Mouse (Mus musculus): ENCODE measurements at regions not wholly inside any gene's neighbourhood (a gene's known extent, or its start where the extent isn't known, plus 50 kb on each side); places are given as distances from the start of the nearest gene placed in this dataset.

- ATAC-seq (ENCODE audit: insufficient read depth, low FRiP score, low TSS enrichment) (no peak), DNase-seq (ENCODE audit: low spot score) (no peak)
- WGBS, result 92% methylated on average over 5 of the region's 5 CpGs
- no peak overlapping the region for H3K9ac ChIP-seq (ENCODE audit: low read length)
- no peaks in the 10 kb centered on the region for H3K36me3 ChIP-seq (ENCODE audit: control insufficient read depth, insufficient read depth, low read length)
- H3K9me3 ChIP-seq (ENCODE audit: control insufficient read depth, low read length), result no peaks in the 10 kb centered on the region
- H3K4me2 ChIP-seq (ENCODE audit: low read depth), result no peak overlapping the region
- no peaks in the 10 kb centered on the region for H3K27me3 ChIP-seq (ENCODE audit: control insufficient read depth, insufficient read depth, low read length)
- H3K4me1 ChIP-seq (ENCODE audit: control insufficient read depth, insufficient read depth, low read length), result no peaks in the 10 kb centered on the region
- no peak overlapping the region for H3K4me3 ChIP-seq (ENCODE audit: low read depth, low read length)
- no peak overlapping the region for H3K27ac ChIP-seq (ENCODE audit: low read depth, low read length)
Observed at GRCm38 (mm10) chr10:98728396-98729030, 185.7 kb upstream of the Atp2b1 start.

- 89% methylated on average over 7 of the region's 7 CpGs for WGBS
Observed at GRCm38 (mm10) chr10:98733950-98734585, 180.1 kb upstream of the Atp2b1 start.

GRCm38 (mm10) chr10:98740507-98741147 lies 173.6 kb upstream of the Atp2b1 start:
- Histone ChIP-seq H3K4me3 (ENCODE audit: low read depth, low read length) (no peak overlapping the region), H3K27me3 (ENCODE audit: control insufficient read depth, insufficient read depth, low read length) (no peaks in the 10 kb centered on the region), H3K9me3 (ENCODE audit: control insufficient read depth, low read length) (no peaks in the 10 kb centered on the region), H3K27ac (ENCODE audit: low read depth, low read length) (no peak overlapping the region), H3K9ac (ENCODE audit: low read length) (no peak overlapping the region), H3K36me3 (ENCODE audit: control insufficient read depth, insufficient read depth, low read length) (no peaks in the 10 kb centered on the region), H3K4me1 (ENCODE audit: control insufficient read depth, insufficient read depth, low read length) (no peaks in the 10 kb centered on the region), H3K4me2 (ENCODE audit: low read depth) (no peak overlapping the region)
- ATAC-seq (ENCODE audit: insufficient read depth, low FRiP score, low TSS enrichment) (no peak), DNase-seq (ENCODE audit: low spot score) (no peak)
- 84% methylated on average over 7 of the region's 7 CpGs for WGBS

More at GRCm38 (mm10) chr10:98733950-98734585, 180.1 kb upstream of the Atp2b1 start:
- no peaks in the 10 kb centered on the region for H3K4me1 ChIP-seq (ENCODE audit: control insufficient read depth, insufficient read depth, low read length)
- no peak for ATAC-seq (ENCODE audit: insufficient read depth, low FRiP score, low TSS enrichment)
- H3K27ac ChIP-seq (ENCODE audit: low read depth, low read length), result no peak overlapping the region
- no peaks in the 10 kb centered on the region for H3K36me3 ChIP-seq (ENCODE audit: control insufficient read depth, insufficient read depth, low read length)
- no peak for DNase-seq (ENCODE audit: low spot score)
- no peak overlapping the region for H3K4me3 ChIP-seq (ENCODE audit: low read depth, low read length)
- no peaks in the 10 kb centered on the region for H3K27me3 ChIP-seq (ENCODE audit: control insufficient read depth, insufficient read depth, low read length)
- no peaks in the 10 kb centered on the region for H3K9me3 ChIP-seq (ENCODE audit: control insufficient read depth, low read length)
- no peak overlapping the region for H3K4me2 ChIP-seq (ENCODE audit: low read depth)
- no peak overlapping the region for H3K9ac ChIP-seq (ENCODE audit: low read length)

- 81% methylated on average over 5 of the region's 5 CpGs for WGBS
- ATAC-seq (ENCODE audit: insufficient read depth, low FRiP score, low TSS enrichment) (no peak), DNase-seq (ENCODE audit: low spot score) (no peak)
- Histone ChIP-seq H3K4me2 (ENCODE audit: low read depth) (no peak overlapping the region), H3K9me3 (ENCODE audit: control insufficient read depth, low read length) (no peaks in the 10 kb centered on the region), H3K4me3 (ENCODE audit: low read depth, low read length) (no peak overlapping the region), H3K27me3 (ENCODE audit: control insufficient read depth, insufficient read depth, low read length) (no peaks in the 10 kb centered on the region), H3K36me3 (ENCODE audit: control insufficient read depth, insufficient read depth, low read length) (no peaks in the 10 kb centered on the region), H3K4me1 (ENCODE audit: control insufficient read depth, insufficient read depth, low read length) (no peaks in the 10 kb centered on the region), H3K9ac (ENCODE audit: low read length) (no peak overlapping the region), H3K27ac (ENCODE audit: low read depth, low read length) (no peak overlapping the region)
Observed at GRCm38 (mm10) chr10:98741398-98741797, 172.8 kb upstream of the Atp2b1 start.

GRCm38 (mm10) chr10:98742822-98743605 lies 171.2 kb upstream of the Atp2b1 start:
- Histone ChIP-seq H3K9me3 (ENCODE audit: control insufficient read depth, low read length) (no peaks in the 10 kb centered on the region), H3K36me3 (ENCODE audit: control insufficient read depth, insufficient read depth, low read length) (no peaks in the 10 kb centered on the region), H3K27ac (ENCODE audit: low read depth, low read length) (no peak overlapping the region), H3K4me1 (ENCODE audit: control insufficient read depth, insufficient read depth, low read length) (no peaks in the 10 kb centered on the region), H3K4me2 (ENCODE audit: low read depth) (no peak overlapping the region), H3K27me3 (ENCODE audit: control insufficient read depth, insufficient read depth, low read length) (no peaks in the 10 kb centered on the region), H3K9ac (ENCODE audit: low read length) (no peak overlapping the region), H3K4me3 (ENCODE audit: low read depth, low read length) (no peak overlapping the region)
- DNase-seq (ENCODE audit: low spot score) (no peak), ATAC-seq (ENCODE audit: insufficient read depth, low FRiP score, low TSS enrichment) (no peak)
- 82% methylated on average over 16 of the region's 16 CpGs for WGBS

GRCm38 (mm10) chr10:98744246-98744645 lies 170.0 kb upstream of the Atp2b1 start:
- 0 out of 2 replicates have a peak, but pooled peaks cover 4% of the 10 kb centered on the region for H3K4me1 ChIP-seq (ENCODE audit: control insufficient read depth, insufficient read depth, low read length)
- no peak overlapping the region for H3K27ac ChIP-seq (ENCODE audit: low read depth, low read length)
- DNase-seq (ENCODE audit: low spot score) (no peak), ATAC-seq (ENCODE audit: insufficient read depth, low FRiP score, low TSS enrichment) (no peak)
- no peaks in the 10 kb centered on the region for H3K36me3 ChIP-seq (ENCODE audit: control insufficient read depth, insufficient read depth, low read length)
- no peaks in the 10 kb centered on the region for H3K9me3 ChIP-seq (ENCODE audit: control insufficient read depth, low read length)
- H3K27me3 ChIP-seq (ENCODE audit: control insufficient read depth, insufficient read depth, low read length), result no peaks in the 10 kb centered on the region
- WGBS, result 24% methylated on average over 6 of the region's 6 CpGs
- no peak overlapping the region for H3K4me2 ChIP-seq (ENCODE audit: low read depth)
- no peak overlapping the region for H3K4me3 ChIP-seq (ENCODE audit: low read depth, low read length)
- no peak overlapping the region for H3K9ac ChIP-seq (ENCODE audit: low read length)

GRCm38 (mm10) chr10:98744662-98745061 lies 169.5 kb upstream of the Atp2b1 start:
- H3K4me1 ChIP-seq (ENCODE audit: control insufficient read depth, insufficient read depth, low read length), result 0 out of 2 replicates have a peak, but pooled peaks cover 4% of the 10 kb centered on the region
- no peaks in the 10 kb centered on the region for H3K36me3 ChIP-seq (ENCODE audit: control insufficient read depth, insufficient read depth, low read length)
- ATAC-seq (ENCODE audit: insufficient read depth, low FRiP score, low TSS enrichment) (no peak), DNase-seq (ENCODE audit: low spot score) (no peak)
- no peak overlapping the region for H3K4me3 ChIP-seq (ENCODE audit: low read depth, low read length)
- WGBS, result 40% methylated on average over 6 of the region's 6 CpGs
- H3K9me3 ChIP-seq (ENCODE audit: control insufficient read depth, low read length), result no peaks in the 10 kb centered on the region
- H3K27ac ChIP-seq (ENCODE audit: low read depth, low read length), result no peak overlapping the region
- H3K27me3 ChIP-seq (ENCODE audit: control insufficient read depth, insufficient read depth, low read length), result no peaks in the 10 kb centered on the region
- H3K4me2 ChIP-seq (ENCODE audit: low read depth), result no peak overlapping the region
- H3K9ac ChIP-seq (ENCODE audit: low read length), result no peak overlapping the region

- no peak for ATAC-seq (ENCODE audit: insufficient read depth, low FRiP score, low TSS enrichment)
- H3K27ac ChIP-seq (ENCODE audit: low read depth, low read length), result no peak overlapping the region
- H3K9ac ChIP-seq (ENCODE audit: low read length), result no peak overlapping the region
- H3K4me2 ChIP-seq (ENCODE audit: low read depth), result no peak overlapping the region
- no peaks in the 10 kb centered on the region for H3K9me3 ChIP-seq (ENCODE audit: control insufficient read depth, low read length)
- 0 out of 2 replicates have a peak, but pooled peaks cover 4% of the 10 kb centered on the region for H3K4me1 ChIP-seq (ENCODE audit: control insufficient read depth, insufficient read depth, low read length)
- no peak overlapping the region for H3K4me3 ChIP-seq (ENCODE audit: low read depth, low read length)
- H3K36me3 ChIP-seq (ENCODE audit: control insufficient read depth, insufficient read depth, low read length), result no peaks in the 10 kb centered on the region
- H3K27me3 ChIP-seq (ENCODE audit: control insufficient read depth, insufficient read depth, low read length), result no peaks in the 10 kb centered on the region
- 79% methylated on average over 2 of the region's 2 CpGs for WGBS
- DNase-seq (ENCODE audit: low spot score), result no peak
Observed at GRCm38 (mm10) chr10:98745409-98745808, 168.8 kb upstream of the Atp2b1 start.

Data from neural tube, embryonic 11.5 days (tissue).